Mouse (Mus musculus) CD4-positive, CD25-positive, alpha-beta regulatory T cell, adult 4 months (primary cell): ENCODE results near the gene Gramd4. TPM values are rescaled to one million over a fixed set of nuclear protein-coding genes. Genes with fewer than 3 reads are reported as not detected.
"Not testable (repeated sequence)": the region's sequence is repeated elsewhere in the genome, so short reads cannot be mapped to it uniquely, and the experiment has no call there.

Source experiments
- ATAC-seq: one replicate; pipeline ENCODE4 v1.8.0; 2017
- polyA plus RNA-seq, 2 experiments: library from polyadenylated mRNA; unstranded; fragments of 100-300 nt; shearing (Covaris generic); gene quantifications; one replicate each; pipeline ENCODE4 v1.2.1; 2017

Gramd4 gene
- polyA plus RNA-seq, 2 experiments from 2014 or later: 25.3 to 25.7 TPM

DNA sequence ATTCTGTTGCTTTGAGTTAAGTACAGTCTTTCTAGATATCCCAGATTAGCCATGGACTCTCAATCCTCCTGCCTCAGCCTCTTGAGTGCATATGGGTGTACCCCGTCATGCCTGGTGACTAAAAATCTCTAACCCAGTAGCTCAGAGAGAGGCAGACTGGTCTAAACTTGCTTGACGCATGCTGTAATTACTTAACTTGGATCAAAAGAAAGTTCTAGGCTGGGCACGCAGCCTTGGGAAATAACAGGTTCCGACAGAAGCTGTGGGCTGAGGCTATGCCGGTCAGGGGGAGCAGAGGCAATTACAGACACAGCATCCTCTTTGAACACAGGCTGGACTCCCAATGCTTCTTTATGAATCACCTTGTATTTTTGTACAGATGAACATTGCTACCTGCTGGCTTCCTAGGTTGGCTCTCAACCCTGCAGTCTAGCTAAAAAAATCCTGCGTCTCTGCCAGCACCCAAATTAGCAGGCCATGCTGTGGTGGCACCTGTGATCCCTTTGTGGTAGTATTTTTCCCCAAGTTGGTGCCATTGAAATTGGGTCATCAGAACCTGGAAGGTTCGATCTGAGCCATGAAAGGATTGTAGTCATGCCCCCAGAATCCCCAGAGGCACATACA is 109.6 kb downstream of the Gramd4 start:
- ATAC-seq: no peak

- ATAC-seq: peak; percentile 80
These were observed 110.5 kb downstream of the Gramd4 start for GRCm38 (mm10) chr15:86167787-86168504.

- peak; percentile 43 for ATAC-seq
These were observed 111.0 kb downstream of the Gramd4 start for GRCm38 (mm10) chr15:86168505-86168867.

- no peak for ATAC-seq
These were observed 111.7 kb downstream of the Gramd4 start for GRCm38 (mm10) chr15:86168941-86169816.

GRCm38 (mm10) chr15:86169817-86170110 is 112.3 kb downstream of the Gramd4 start:
- no peak for ATAC-seq

- ATAC-seq: no peak
These were observed 113.8 kb downstream of the Gramd4 start for GRCm38 (mm10) chr15:86171316-86171715.

DNA sequence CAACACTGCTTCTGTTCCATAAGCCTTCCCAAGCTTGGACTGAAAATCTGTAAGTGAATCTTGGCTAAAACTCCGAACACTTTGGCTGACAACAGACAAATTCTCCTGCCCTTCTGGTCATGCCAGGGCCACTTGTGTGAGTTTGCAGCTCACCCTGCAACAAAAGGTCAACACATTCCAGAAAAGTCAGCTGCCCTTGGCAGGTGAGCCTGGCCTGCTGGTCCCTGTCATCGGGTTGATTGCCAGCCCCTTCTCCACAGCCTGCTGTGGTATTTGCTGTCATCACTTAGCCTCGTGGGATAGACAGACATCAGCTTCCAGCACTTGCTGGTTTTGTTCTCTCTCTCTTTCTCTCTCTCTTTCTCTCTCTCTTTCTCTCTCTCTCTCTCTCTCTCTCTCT is 114.6 kb downstream of the Gramd4 start:
- no peak for ATAC-seq

- ATAC-seq: no peak
These were observed 115.0 kb downstream of the Gramd4 start for GRCm38 (mm10) chr15:86172526-86172925.

DNA sequence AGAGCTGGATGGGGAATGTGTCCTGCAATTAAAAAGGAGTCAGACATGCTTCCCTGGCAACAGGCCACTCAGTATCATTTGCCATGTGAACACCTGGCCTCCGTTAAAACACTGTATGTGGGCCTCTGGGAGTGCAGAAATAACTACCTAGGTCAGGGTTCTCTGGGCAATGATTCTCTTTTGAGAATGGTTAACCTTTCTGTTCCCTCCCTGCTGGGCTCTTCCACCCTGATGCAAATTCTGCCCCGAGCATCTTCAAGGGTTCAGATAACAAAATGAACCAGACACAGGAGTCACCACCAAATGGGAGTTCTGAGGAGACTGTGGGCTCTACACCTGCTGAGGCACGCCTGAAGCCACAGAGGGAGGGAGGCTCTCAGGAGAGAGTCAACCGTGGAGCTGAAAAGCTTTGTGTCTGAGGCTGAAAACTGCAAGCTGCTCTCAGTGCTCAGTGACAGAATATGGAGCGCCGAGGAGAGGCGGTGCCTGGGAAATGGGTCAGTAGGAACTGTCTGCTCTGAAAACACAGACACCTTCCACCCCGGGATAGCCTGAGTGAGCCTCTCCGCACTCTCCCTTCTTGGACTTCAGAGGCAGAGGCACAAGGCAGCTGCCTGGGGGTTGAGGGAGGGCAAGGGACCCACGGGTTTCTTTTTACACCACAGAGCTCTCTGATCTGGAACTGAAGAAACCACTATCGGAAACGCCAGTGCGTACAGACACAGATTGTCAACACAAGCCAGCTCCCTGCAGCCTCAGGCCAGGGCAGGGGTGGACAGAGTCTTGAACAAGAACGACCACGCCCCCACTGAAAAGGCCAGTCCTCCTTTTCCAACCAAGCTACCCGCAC is 115.9 kb downstream of the Gramd4 start:
- peak; percentile 64 for ATAC-seq

- ATAC-seq: no peak
These were observed 118.0 kb downstream of the Gramd4 start for GRCm38 (mm10) chr15:86175253-86176050.

DNA sequence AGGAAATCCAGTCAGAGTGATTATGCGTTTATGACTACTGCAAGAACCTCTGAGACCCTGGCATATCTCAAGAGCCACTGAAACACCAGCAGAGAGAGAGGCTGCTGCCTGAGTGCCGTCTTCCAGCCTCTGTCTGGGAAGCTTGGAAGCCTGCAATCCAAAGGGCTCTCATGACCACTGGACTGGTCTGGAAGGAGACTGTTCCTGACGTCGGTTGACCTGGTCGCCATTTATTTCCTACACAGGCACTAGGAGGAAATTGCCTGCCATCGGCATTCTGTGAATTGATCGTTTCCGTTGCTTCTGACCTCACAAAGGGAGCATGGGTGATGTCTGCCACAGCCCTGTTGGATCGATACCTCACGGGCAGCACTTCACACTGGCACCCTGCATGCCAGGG is 118.7 kb downstream of the Gramd4 start:
- ATAC-seq: no peak

DNA sequence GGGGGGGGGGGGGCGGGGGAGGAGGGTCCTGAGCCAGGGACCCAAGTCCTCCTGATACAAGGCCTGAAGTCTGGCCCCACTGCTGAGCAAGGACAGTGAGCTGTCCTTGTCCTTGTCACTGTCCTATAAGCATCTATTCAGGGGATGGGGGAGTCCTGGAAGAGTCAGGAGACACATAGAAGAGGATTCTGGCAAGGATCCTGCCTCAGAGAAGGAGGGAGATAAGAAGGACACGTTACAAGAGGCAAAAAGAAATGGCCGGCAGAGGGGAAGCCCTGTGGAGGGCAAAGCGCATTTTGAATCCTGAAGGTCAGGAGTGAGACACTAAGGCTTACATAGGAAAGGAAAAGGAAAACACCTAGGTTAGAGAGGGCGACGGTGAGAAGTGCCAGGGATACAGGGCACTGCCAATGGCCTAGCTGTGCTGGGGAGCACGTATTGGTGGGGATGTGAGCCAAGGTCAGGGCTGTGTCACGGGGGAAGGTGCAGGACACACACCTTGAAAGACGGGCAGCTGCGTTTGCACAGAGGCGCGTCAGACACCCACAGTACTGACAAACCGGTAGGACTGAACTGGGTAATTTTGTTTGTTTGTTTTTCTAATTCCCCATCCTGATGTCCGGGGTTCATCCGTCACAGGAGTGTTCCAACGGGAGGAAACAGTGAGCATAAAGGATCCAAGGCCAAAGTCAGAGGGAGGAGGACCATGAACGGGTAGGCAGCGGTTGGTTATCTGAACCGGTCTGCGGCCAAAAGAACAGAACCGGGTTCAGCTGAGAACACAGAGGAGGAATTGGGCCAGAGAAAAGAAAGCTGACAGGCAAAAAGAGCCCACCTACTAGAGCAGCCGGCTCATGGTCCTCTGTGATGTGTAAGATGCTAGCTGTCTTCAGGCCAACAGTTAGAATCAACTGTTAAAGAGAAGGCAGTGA is 119.5 kb downstream of the Gramd4 start:
- ATAC-seq: no peak

DNA sequence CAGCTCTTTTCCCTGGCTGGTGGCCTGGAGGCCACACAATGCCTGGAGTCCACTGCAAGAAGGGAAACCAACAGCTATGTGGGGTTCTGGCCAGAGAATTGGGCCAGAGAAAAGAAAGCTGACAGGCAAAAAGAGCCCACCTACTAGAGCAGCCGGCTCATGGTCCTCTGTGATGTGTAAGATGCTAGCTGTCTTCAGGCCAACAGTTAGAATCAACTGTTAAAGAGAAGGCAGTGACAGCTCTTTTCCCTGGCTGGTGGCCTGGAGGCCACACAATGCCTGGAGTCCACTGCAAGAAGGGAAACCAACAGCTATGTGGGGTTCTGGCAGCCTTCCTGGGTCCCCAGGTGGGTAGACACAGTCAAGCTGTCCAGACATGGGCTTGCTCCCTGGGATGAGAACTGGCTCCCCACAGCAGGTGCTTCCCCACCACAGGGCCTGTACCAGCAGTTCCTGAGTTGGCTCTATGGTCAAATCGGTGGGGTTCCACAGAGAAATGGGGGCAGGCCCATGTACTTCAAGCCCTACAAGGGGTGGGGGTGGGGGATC is 120.3 kb downstream of the Gramd4 start:
- ATAC-seq: not testable (repeated sequence)

- no peak for ATAC-seq
These were observed 121.1 kb downstream of the Gramd4 start for GRCm38 (mm10) chr15:86178594-86178993.

DNA sequence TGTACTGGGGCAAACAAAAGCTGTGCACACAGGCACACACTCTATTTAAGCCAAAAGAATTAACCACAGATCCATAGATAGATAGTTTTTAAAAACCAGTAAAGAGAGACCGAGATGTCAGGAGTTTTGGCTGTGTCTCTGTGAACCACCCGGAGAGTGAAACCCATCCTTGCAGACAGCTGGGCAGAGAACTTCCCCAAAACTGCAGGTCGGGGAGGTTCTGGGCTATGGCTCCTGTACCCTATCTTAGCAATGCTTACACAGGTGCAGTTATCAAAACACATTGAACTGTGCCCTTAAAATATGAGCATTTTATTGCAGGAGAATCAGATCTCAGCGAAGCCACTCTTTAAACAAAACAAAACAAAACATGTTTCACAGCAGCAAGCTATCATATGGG is 122.9 kb downstream of the Gramd4 start:
- ATAC-seq: no peak

DNA sequence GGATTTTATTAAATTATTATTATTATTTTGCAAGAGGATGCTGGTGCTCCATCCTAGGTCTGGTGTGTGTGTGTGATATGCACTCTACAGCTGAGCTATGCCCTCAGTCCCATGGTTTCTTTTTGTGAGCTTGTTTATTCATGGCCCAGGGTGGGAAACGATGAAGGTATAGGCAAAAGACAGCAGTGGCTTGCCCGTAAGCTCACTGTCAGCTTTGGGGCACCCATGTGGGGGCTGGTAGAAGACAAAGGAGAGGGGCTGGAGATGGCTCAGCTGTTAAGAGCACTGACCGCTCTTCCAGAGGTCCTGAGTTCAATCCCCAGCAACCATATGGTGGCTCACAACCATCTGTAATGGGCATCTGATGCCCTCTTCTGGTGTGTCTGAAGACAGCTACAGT is 123.8 kb downstream of the Gramd4 start:
- not testable (repeated sequence) for ATAC-seq

GRCm38 (mm10) chr15:86181941-86182439 is 124.5 kb downstream of the Gramd4 start:
- ATAC-seq: peak; percentile 11

GRCm38 (mm10) chr15:86182646-86183045 is 125.2 kb downstream of the Gramd4 start:
- ATAC-seq: peak; percentile 40

- no peak for ATAC-seq
These were observed 126.0 kb downstream of the Gramd4 start for GRCm38 (mm10) chr15:86183484-86183883.

DNA sequence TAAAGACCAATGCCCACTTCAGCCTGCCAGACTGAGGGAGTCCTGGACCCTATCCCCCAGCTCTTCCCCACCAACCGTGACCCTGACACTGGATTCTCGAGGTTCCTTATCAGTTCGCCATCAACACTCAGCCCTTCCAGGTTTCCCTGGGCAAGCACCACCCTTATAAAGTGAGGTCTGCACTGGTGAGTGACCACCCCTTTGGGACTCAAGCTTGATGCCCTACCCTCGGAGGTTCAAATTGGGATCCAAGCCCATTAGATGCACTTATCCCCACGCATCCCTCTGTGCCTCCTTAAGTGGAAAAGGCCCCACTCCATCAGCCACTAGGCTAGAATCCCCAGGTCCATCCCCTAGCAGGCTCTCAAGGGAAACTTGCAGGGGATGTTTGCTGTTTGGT is 126.6 kb downstream of the Gramd4 start:
- ATAC-seq: no peak
